Mouse (Mus musculus) stomach, embryonic 15.5 days (tissue): ENCODE data around the gene Arid5a. TPM values are rescaled to one million over a fixed set of nuclear protein-coding genes. Genes with fewer than 3 reads are reported as not detected.
A peak's percentile ranks its signal among the peaks of the same experiment; 100 is the strongest.

Experiments
- ATAC-seq: fragments of 200-750 bp; cut with Nextera tagmentation; 2 replicates; pipeline ENCODE4 v1.8.0; 2017; ENCODE audit warnings: low read depth, moderate number of reproducible peaks, moderate TSS enrichment; ENCODE audit not compliant: insufficient read depth, low FRiP score
- H3K27ac ChIP-seq: fragments of 300-500 bp; sonication (generic); 2 replicates; pipeline ENCODE4 v1.5.1; 2015; ENCODE audit warnings: mild to moderate bottlenecking, inconsistent platforms
- H3K27me3 ChIP-seq: fragments of 300-500 bp; sonication (generic); replicated peaks from 2 replicates; pipeline ENCODE4 v1.6.1; 2015; ENCODE audit warnings: inconsistent platforms
- H3K36me3 ChIP-seq: fragments of 300-500 bp; sonication (generic); 2 replicates; pipeline ENCODE4 v1.6.1; 2015; ENCODE audit warnings: inconsistent platforms
- H3K4me1 ChIP-seq: fragments of 300-500 bp; sonication (generic); 2 replicates; pipeline ENCODE4 v1.6.1; 2015; ENCODE audit warnings: inconsistent platforms
- H3K4me2 ChIP-seq: fragments of 300-500 bp; sonication (generic); 2 replicates; pipeline ENCODE4 v1.6.1; 2015; ENCODE audit warnings: mild to moderate bottlenecking, inconsistent platforms
- H3K4me3 ChIP-seq: fragments of 300-500 bp; sonication (generic); replicated peaks from 2 replicates; pipeline ENCODE4 v1.5.1; 2015; ENCODE audit warnings: inconsistent platforms
- H3K9ac ChIP-seq: fragments of 300-500 bp; sonication (generic); 2 replicates; pipeline ENCODE4 v1.6.1; 2015; ENCODE audit warnings: inconsistent platforms
- H3K9me3 ChIP-seq: fragments of 300-500 bp; sonication (generic); 2 replicates; pipeline ENCODE4 v1.6.1; 2016; ENCODE audit warnings: inconsistent platforms
- WGBS: fragments of 180-500 bp; shearing (Covaris S2); methylation state at CpG from one replicate; pipeline ENCODE4 v1.1.7; 2015; 5-methylcytosine and 5-hydroxymethylcytosine counted together
- polyA plus RNA-seq: library from polyadenylated mRNA; unstranded; fragments of >200 nt; fragmentation: Nextera tagmentation; extraction: Ambion mirVana; gene quantifications from 2 replicates; pipeline ENCODE4 v1.2.1, GENCODE M21; 2015

Gene Arid5a
- polyA plus RNA-seq, 1 experiment from 2014 or later: 4.7 TPM

DNA sequence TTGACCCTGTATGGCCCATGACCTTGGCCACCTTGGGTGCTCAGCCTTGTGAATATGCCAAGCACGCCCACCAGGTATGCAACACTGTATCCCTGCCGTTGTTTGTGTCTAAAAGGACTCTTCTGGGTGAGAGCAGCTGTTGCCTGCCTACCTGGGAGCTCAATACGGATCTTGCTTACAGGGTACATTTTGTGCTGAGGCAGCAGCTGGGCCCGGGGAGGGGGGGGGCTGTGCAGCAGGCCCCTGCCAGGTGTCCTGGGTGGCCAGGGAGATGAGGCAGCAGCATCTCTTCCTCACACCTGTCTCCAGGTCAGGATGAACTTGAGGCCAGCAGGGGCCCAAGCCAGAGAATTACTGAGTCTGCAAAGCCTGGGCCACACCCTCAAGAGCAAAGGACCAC is 9.4 kb upstream of the Arid5a start:
- no peak for ATAC-seq
- peaks cover 4% of the 10 kb centered on the region for H3K4me1 ChIP-seq
- no peak overlapping the region for H3K9ac ChIP-seq
- H3K9me3 ChIP-seq: no peaks in the 10 kb centered on the region
- H3K27me3 ChIP-seq: peaks cover 45% of the 10 kb centered on the region
- H3K36me3 ChIP-seq: no peaks in the 10 kb centered on the region
- H3K27ac ChIP-seq: no peak overlapping the region
- 77% methylated on average over 4 of the region's 4 CpGs for WGBS
- no peak overlapping the region for H3K4me3 ChIP-seq
- H3K4me2 ChIP-seq: no peak overlapping the region

DNA sequence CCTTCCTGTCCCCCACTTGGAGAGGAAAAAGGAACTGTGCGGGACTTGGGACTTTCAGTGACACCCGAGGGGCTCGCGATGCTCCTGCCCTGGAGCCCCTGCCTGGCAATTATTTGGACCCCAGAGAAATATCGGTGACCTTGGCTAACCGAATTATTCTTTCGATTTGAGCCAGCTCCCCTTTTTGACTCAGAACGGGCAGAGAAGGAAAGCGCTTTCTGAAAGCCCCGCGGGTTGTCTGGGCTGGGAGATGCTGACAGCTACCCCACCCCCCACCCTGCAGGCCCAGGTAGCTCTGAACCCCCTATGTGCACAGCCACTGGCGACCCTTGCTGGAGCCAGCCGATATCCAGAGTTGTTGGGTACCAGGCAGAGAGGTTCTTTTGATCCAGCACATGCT is 8.4 kb upstream of the Arid5a start:
- no peaks in the 10 kb centered on the region for H3K9me3 ChIP-seq
- no peak overlapping the region for H3K4me2 ChIP-seq
- no peak overlapping the region for H3K27ac ChIP-seq
- H3K27me3 ChIP-seq: peaks cover 48% of the 10 kb centered on the region
- H3K4me3 ChIP-seq: no peak overlapping the region
- no peak for ATAC-seq
- peaks cover 5% of the 10 kb centered on the region for H3K4me1 ChIP-seq
- no peak overlapping the region for H3K9ac ChIP-seq
- H3K36me3 ChIP-seq: no peaks in the 10 kb centered on the region
- 31% methylated on average over 13 of the region's 13 CpGs for WGBS

DNA sequence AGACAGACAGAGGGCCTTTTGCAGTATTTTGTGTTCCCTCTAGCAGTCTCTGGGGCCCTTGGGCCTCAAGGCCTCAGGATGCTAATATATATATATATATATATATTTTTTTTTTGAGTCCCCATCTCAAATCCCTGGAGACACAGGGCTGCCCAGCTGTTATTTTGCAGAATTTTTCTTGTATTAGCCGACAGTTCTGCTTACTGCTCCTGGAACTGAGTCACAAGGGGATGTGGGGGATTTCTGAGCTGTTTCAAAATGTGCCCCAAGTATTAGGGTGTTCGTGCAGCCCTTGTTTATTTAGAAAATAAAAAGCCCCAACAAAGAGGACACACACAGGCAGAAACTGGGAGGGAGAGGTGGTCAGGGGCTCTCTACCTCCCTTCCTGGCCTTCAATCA is 7.9 kb upstream of the Arid5a start:
- no peak for ATAC-seq

DNA sequence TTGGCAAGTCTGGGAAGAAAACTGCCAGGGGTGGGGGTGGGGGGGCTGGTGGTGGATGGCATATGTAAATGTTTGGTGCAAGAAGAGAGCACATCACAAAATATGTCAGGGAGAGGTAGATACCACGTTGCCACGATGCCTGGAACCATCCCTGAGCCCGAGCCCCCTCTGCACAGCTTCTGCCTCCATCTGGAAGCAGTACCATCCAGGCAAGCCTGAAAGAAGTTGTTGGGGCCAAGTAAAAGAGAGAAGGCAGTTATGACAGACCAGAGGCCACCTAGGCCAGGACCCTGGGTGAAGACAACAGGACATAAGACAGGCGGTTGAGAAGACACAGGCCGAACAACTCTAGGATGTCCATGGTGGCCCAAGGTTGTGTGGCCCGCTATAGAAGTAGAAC is 7.0 kb upstream of the Arid5a start:
- WGBS: 90% methylated on average over 6 of the region's 6 CpGs
- no peak for ATAC-seq

More for the DNA sequence above, 7.9 kb upstream of the Arid5a start:
- no peak overlapping the region for H3K27ac ChIP-seq
- H3K9me3 ChIP-seq: no peaks in the 10 kb centered on the region
- H3K9ac ChIP-seq: no peak overlapping the region
- whole genome bisulfite sequencing: 57% methylated on average over 2 of the region's 2 CpGs
- H3K27me3 ChIP-seq: peaks cover 50% of the 10 kb centered on the region
- no peak overlapping the region for H3K4me2 ChIP-seq
- H3K4me3 ChIP-seq: no peak overlapping the region
- H3K4me1 ChIP-seq: peaks cover 5% of the 10 kb centered on the region
- H3K36me3 ChIP-seq: no peaks in the 10 kb centered on the region

DNA sequence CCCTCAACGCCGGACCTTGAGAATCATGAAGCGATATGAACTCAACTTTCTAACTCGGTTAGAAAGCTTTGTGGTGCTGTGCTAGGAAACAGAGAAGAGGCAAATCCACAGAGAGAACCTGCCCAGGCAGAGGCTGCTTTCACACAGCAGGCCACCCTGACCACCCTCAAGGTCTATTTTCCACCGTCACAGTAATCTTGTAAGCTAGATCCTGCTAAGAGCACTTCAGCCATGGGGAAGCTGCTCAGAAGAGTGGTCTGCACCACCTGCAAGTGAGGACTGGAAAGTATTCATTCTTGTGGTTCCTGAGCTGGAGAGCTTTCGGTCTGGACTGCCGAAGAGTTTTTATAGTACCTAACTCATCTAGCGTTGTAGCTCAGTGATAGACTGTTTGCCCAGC is 5.3 kb upstream of the Arid5a start:
- H3K4me1 ChIP-seq: peaks cover 5% of the 10 kb centered on the region
- no peaks in the 10 kb centered on the region for H3K36me3 ChIP-seq
- H3K27me3 ChIP-seq: peaks cover 50% of the 10 kb centered on the region
- H3K4me2 ChIP-seq: no peak overlapping the region
- no peak overlapping the region for H3K4me3 ChIP-seq
- ATAC-seq: no peak
- no peaks in the 10 kb centered on the region for H3K9me3 ChIP-seq
- WGBS: 82% methylated on average over 8 of the region's 8 CpGs
- H3K27ac ChIP-seq: no peak overlapping the region
- H3K9ac ChIP-seq: no peak overlapping the region

More for the DNA sequence above, 7.0 kb upstream of the Arid5a start:
- Histone ChIP-seq H3K4me2 (no peak overlapping the region), H3K4me1 (peaks cover 5% of the 10 kb centered on the region), H3K27ac (no peak overlapping the region), H3K27me3 (peaks cover 50% of the 10 kb centered on the region), H3K9me3 (no peaks in the 10 kb centered on the region), H3K9ac (no peak overlapping the region), H3K4me3 (no peak overlapping the region), H3K36me3 (no peaks in the 10 kb centered on the region)

DNA sequence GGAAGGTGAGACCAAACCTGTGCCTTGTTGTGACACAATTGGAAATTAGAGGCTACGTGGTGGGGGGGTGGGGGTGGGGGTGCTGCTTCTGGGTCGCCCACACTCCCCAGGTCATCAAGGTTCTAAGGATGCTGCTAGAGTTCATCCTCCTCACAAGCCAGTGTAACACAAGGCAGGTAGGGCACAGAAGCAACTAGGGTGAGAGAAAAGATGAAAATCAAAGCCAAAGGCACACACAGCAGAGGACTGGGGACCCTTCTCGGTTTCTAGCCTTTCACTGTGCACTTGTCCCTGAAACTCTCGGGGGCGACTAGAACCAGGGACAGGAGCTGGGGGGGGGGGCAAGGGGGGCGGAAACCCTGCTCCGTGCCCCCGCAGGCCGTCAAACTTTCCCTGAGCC is 4.6 kb upstream of the Arid5a start:
- Histone ChIP-seq H3K36me3 (no peaks in the 10 kb centered on the region), H3K4me1 (peaks cover 5% of the 10 kb centered on the region), H3K27ac (peak overlapping the region; percentile 14; the same call in 1 of the 2 replicates), H3K27me3 (peaks cover 47% of the 10 kb centered on the region), H3K9ac (no peak overlapping the region), H3K4me2 (peak overlapping the region; percentile 75), H3K4me3 (peak overlapping the region; percentile 28), H3K9me3 (no peaks in the 10 kb centered on the region)
- ATAC-seq: no peak
- WGBS: 17% methylated on average over 9 of the region's 9 CpGs

DNA sequence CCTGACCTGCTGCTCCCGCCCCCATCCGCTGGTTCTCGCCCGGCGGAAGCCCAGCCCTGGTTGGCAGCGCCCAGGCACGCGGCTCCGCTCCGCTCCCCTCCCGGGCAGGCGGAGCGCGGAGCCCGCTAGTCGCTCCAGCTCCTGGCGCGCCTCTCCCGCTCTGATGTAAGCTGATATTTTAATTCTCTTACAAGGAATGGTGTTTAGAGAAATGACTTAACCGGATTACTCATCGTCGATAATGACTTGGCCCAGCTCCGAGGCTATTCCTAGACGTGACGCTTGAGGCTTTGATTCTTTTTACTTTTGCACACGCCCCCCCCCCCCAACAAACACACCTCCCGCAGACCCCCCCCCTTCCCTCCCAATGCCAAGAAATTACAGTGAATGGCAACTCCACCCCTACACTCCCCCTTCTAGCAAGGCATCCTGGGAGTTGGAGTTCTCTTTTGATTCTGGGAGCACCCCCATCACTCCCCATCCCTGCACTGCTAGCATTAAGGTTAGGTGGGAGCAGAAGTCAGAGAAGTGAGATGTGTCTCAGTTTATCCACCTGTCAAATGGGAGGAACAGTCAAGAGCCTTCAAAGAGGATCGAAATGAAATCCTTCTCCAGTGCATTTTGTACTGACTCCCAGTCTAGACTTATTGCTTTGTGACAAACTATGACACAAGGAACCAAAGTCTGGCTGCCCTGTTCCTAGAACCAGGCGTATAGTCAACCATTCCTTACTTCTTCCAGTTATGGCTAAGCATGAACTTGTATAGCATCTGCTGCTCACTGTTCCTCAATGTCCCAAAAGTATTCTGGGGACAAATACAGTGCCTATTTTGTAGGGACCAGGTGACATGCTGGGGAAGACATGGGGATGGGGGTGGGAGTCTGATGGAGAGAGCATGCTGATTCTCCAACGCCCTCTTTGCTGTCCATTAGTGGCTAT is 3.9 kb upstream of the Arid5a start:
- Histone ChIP-seq H3K27ac (peak overlapping the region; percentile 14; the same call in 1 of the 2 replicates), H3K9me3 (no peaks in the 10 kb centered on the region), H3K4me3 (peak overlapping the region; percentile 28), H3K4me1 (peaks cover 10% of the 10 kb centered on the region), H3K4me2 (peak overlapping the region; percentile 75), H3K36me3 (no peaks in the 10 kb centered on the region), H3K27me3 (peaks cover 42% of the 10 kb centered on the region), H3K9ac (no peak overlapping the region)
- peak; percentile 57 for ATAC-seq
- WGBS: 8% methylated on average over 30 of the region's 30 CpGs

DNA sequence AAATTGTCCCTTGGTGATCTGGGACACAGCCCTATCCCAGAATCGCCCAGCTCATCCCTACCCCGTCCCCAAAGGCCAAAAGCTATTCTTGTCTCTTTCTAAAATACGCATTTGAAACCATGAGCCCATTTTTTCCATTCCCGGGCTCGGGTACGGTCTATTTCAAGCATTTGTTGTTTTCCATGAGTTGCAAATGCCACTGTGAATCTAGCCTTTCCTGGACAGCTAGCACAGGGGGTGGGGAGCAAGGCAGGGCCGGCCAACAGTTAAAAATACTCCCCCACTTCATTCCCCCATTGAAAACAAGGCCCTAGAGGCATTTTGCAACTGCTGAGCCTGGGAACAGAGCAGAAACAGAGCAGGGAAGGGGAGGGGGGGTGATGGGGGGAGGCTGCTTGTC is 2.8 kb upstream of the Arid5a start:
- 56% methylated on average over 7 of the region's 7 CpGs for WGBS

DNA sequence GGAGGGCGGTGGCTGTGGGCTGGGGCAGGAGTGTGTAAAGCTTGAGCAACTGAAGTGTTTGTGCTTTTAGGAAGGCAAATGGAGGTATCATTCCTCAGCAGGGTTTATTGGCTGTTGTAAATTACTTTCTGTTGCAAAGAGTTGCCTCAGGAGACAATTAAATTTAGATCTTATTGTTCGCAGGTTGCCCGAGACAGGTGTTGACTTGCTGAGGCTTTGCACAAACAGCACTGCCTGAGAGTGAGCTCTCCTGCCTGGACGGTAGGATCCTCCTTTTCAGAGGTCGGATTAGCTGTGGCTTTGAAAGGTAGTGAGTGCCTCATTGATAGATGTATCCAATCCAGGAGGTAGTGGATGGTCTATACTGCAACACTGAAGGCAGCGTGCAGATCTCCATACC is 1.4 kb upstream of the Arid5a start:
- no peak overlapping the region for H3K27ac ChIP-seq
- no peak overlapping the region for H3K4me3 ChIP-seq
- no peaks in the 10 kb centered on the region for H3K36me3 ChIP-seq
- H3K4me1 ChIP-seq: peaks cover 20% of the 10 kb centered on the region
- no peak overlapping the region for H3K4me2 ChIP-seq
- 70% methylated on average over 6 of the region's 6 CpGs for WGBS
- H3K9me3 ChIP-seq: no peaks in the 10 kb centered on the region
- H3K27me3 ChIP-seq: peaks cover 29% of the 10 kb centered on the region
- no peak overlapping the region for H3K9ac ChIP-seq
- no peak for ATAC-seq

More for the DNA sequence above, 2.8 kb upstream of the Arid5a start:
- H3K4me2 ChIP-seq: no peak overlapping the region
- H3K4me3 ChIP-seq: no peak overlapping the region
- H3K4me1 ChIP-seq: peaks cover 20% of the 10 kb centered on the region
- no peak for ATAC-seq
- no peak overlapping the region for H3K27ac ChIP-seq
- H3K27me3 ChIP-seq: peaks cover 42% of the 10 kb centered on the region
- no peak overlapping the region for H3K9ac ChIP-seq
- no peaks in the 10 kb centered on the region for H3K9me3 ChIP-seq
- no peaks in the 10 kb centered on the region for H3K36me3 ChIP-seq

DNA sequence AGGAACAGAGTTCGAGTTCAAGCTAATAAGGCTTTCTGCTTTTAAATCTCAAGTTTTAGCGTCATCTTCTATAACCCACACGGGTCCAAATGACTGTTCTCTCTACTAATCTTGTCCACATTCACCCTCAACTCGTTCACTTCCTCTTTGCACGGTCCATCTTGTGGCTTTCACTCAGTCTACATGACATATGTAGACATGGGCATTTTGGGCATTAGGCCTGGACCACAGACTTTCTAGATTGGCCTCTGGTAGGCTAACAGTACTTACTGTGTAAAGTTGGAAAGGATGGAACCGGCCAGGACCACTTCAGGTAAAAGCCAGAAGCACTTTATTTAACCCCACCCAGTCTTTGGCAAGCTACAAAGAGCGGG is 425 bp upstream of the Arid5a start:
- 64% methylated on average over 7 of the region's 7 CpGs for WGBS
- H3K9me3 ChIP-seq: no peaks in the 10 kb centered on the region
- H3K27me3 ChIP-seq: peaks cover 20% of the 10 kb centered on the region
- no peaks in the 10 kb centered on the region for H3K36me3 ChIP-seq
- peaks cover 20% of the 10 kb centered on the region for H3K4me1 ChIP-seq
- no peak overlapping the region for H3K4me3 ChIP-seq
- H3K9ac ChIP-seq: no peak overlapping the region
- H3K27ac ChIP-seq: no peak overlapping the region
- H3K4me2 ChIP-seq: no peak overlapping the region
- ATAC-seq: no peak

DNA sequence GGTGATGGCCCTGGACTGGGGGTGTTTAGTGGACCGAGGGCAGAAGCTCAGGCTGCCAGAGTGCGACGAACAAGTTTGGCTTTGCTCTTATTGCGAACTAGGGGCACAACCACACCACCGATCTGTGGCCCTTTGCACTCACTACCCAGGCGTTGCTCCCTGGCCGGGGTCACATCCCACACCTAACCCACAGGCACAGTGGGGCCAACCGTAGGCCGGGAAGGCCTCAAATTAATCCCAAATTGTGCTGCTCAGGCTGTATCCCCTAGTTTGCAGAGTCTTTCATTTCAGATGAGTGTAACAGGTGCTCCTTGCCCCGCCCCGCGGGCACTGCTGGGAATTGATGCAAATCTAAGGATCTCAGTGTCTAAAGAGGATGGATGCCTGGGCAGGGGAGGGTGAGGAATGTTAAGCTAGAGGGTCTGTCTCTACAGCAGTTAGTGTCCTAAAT is 943 bp downstream of the Arid5a start:
- H3K9me3 ChIP-seq: no peaks in the 10 kb centered on the region
- no peak overlapping the region for H3K9ac ChIP-seq
- peaks cover 14% of the 10 kb centered on the region; the same call in 1 of the 2 replicates for H3K4me1 ChIP-seq
- no peaks in the 10 kb centered on the region for H3K36me3 ChIP-seq
- H3K4me2 ChIP-seq: peak overlapping the region; percentile 88
- H3K4me3 ChIP-seq: peak overlapping the region; percentile 70
- ATAC-seq: no peak
- WGBS: 7% methylated on average over 12 of the region's 12 CpGs
- H3K27me3 ChIP-seq: peaks cover 16% of the 10 kb centered on the region
- H3K27ac ChIP-seq: no peak overlapping the region

DNA sequence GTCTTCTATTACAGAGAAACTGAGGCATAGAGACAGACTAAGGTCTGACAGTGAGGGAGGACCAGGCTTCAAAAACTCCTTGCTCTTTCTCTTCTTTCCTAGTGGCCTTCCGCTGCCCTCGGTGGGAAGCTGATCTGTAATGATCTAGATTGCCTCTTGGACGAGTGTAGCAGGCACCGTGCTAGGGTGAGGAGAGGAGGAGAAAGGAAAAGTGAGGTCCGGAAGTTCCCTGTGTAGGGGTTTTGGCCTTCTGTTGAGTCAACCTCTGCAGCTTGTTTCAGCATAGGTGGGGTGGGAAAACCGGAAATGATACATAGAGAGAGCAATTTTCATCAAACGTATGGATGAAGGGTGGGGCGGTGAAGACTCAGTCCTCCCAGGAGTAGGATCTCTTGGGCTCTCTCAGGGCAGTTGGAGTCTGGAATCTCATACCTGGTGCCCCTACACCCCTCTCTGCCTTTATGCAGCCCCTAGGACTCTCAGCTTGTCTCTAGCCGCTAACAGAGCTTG is 1.5 kb downstream of the Arid5a start:
- no peak overlapping the region for H3K27ac ChIP-seq
- no peak for ATAC-seq
- H3K27me3 ChIP-seq: peaks cover 15% of the 10 kb centered on the region
- H3K4me1 ChIP-seq: peaks cover 14% of the 10 kb centered on the region; the same call in 1 of the 2 replicates
- no peaks in the 10 kb centered on the region for H3K36me3 ChIP-seq
- no peaks in the 10 kb centered on the region for H3K9me3 ChIP-seq
- H3K4me3 ChIP-seq: no peak overlapping the region
- peak overlapping the region; percentile 88 for H3K4me2 ChIP-seq
- 47% methylated on average over 9 of the region's 9 CpGs for WGBS
- no peak overlapping the region for H3K9ac ChIP-seq
